Mouse (Mus musculus): ENCODE results near the gene Nip7. TPM values are rescaled to one million over a fixed set of nuclear protein-coding genes. Genes with fewer than 3 reads are reported as not detected.
"Not testable (repeated sequence)": the region's sequence is repeated elsewhere in the genome, so short reads cannot be mapped to it uniquely, and the experiment has no call there.

The Nip7 gene
- polyA plus RNA-seq, 2 experiments: 28.8 to 55.8 TPM

GRCm38 (mm10) chr8:107100635-107101034 is 44.0 kb downstream of the Nip7 start:
- no peak overlapping the region for H3K4me2 ChIP-seq (ENCODE audit: low read depth)
- H3K4me3 ChIP-seq (ENCODE audit: insufficient read depth in 1 of 2, low read depth in 2 of 2, low read length in 2 of 2): no peak overlapping the region
- no peak for DNase-seq (ENCODE audit: low read depth in 3 of 3, low spot score in 3 of 3)
- H3K9ac ChIP-seq (replicated peaks): no peak overlapping the region
- no peaks in the 10 kb centered on the region for H3K9me3 ChIP-seq (ENCODE audit: control insufficient read depth, low read length)
- 69% methylated on average over 2 of the region's 2 CpGs for WGBS (ENCODE audit: insufficient replicate concordance)
- H3K27ac ChIP-seq: no peak overlapping the region
- H3K4me1 ChIP-seq (replicated peaks; ENCODE audit: control insufficient read depth in 2 of 2, insufficient read depth in 2 of 2, low read length in 1 of 2): peaks cover 0 to 4% of the 10 kb centered on the region in 2 experiments; a peak in 2 of 4 replicates
- no peaks in the 10 kb centered on the region for H3K27me3 ChIP-seq (ENCODE audit: control insufficient read depth, insufficient read depth, low read length)
- no peaks in the 10 kb centered on the region for H3K36me3 ChIP-seq (replicated peaks; ENCODE audit: control insufficient read depth, insufficient read depth, low read depth)
- no peak for TF ChIP-seq CTCF (IDR thresholded peaks at IDR 0.05; ENCODE audit: low read depth)
- TF ChIP-seq EP300 (IDR thresholded peaks at IDR 0.05; ENCODE audit: low read depth): no peak
- no peak for ATAC-seq (ENCODE audit: insufficient read depth)

DNA sequence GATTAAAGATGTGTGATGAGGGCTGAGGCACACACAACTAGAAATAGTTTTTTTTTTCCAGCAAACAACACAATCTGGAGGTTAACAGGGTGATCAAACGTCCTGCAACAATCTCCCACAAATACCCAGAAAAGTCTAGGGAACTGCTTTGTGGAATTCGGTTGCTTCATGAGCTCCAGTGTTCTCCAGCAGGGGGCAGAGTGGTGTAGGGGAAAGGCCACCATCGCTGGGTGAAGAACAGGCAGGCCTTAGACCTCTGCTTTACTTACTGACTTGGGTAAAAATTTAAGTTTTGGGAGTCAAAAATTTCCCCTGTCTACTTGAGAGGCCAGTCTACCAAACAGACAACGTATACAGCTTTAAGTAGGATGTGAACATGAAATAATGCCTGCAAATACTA is 47.9 kb downstream of the Nip7 start:
- no peaks in the 10 kb centered on the region for H3K36me3 ChIP-seq (replicated peaks; ENCODE audit: control insufficient read depth, insufficient read depth, low read depth)
- DNase-seq (ENCODE audit: low read depth in 3 of 3, low spot score in 3 of 3): peak; percentile 35 to 42 (median 36)
- no peaks in the 10 kb centered on the region for H3K27me3 ChIP-seq (ENCODE audit: control insufficient read depth, insufficient read depth, low read length)
- H3K27ac ChIP-seq: no peak overlapping the region
- no peak overlapping the region for H3K9ac ChIP-seq (replicated peaks)
- H3K9me3 ChIP-seq (ENCODE audit: control insufficient read depth, low read length): no peaks in the 10 kb centered on the region
- no peak for ATAC-seq (ENCODE audit: insufficient read depth)
- 8% methylated on average over 4 of the region's 4 CpGs for WGBS (ENCODE audit: insufficient replicate concordance)
- no peak overlapping the region for H3K4me2 ChIP-seq (ENCODE audit: low read depth)
- no peak overlapping the region for H3K4me3 ChIP-seq (ENCODE audit: insufficient read depth in 1 of 2, low read depth in 2 of 2, low read length in 2 of 2)
- no peaks in the 10 kb centered on the region for H3K4me1 ChIP-seq (replicated peaks; ENCODE audit: control insufficient read depth in 2 of 2, insufficient read depth in 2 of 2, low read length in 1 of 2)
- TF ChIP-seq EP300 (IDR thresholded peaks at IDR 0.05; ENCODE audit: low read depth) (no peak), CTCF (IDR thresholded peaks at IDR 0.05; ENCODE audit: low read depth) (peak; percentile 87)

- H3K9ac ChIP-seq (replicated peaks); H3K27me3 ChIP-seq (ENCODE audit: control insufficient read depth, insufficient read depth, low read length); H3K9me3 ChIP-seq (ENCODE audit: control insufficient read depth, low read length); H3K36me3 ChIP-seq (replicated peaks; ENCODE audit: control insufficient read depth, insufficient read depth, low read depth); ATAC-seq (ENCODE audit: insufficient read depth); H3K4me2 ChIP-seq (ENCODE audit: low read depth); H3K4me1 ChIP-seq (replicated peaks; ENCODE audit: control insufficient read depth in 2 of 2, insufficient read depth in 2 of 2, low read length in 1 of 2); H3K4me3 ChIP-seq (ENCODE audit: insufficient read depth in 1 of 2, low read depth in 2 of 2, low read length in 2 of 2); H3K27ac ChIP-seq; DNase-seq (ENCODE audit: low read depth in 3 of 3, low spot score in 3 of 3): not testable (repeated sequence)
- WGBS (ENCODE audit: insufficient replicate concordance): 73% methylated on average over 5 of the region's 5 CpGs
These were observed 51.4 kb downstream of the Nip7 start for GRCm38 (mm10) chr8:107108089-107108488.

GRCm38 (mm10) chr8:107108978-107109720 is 52.5 kb downstream of the Nip7 start:
- DNase-seq (ENCODE audit: low read depth in 3 of 3, low spot score in 3 of 3): no peak
- WGBS (ENCODE audit: insufficient replicate concordance): 62% methylated on average over 23 of the region's 23 CpGs
- H3K9ac ChIP-seq (replicated peaks): no peak overlapping the region
- H3K27ac ChIP-seq: no peak overlapping the region
- 0 out of 2 replicates have a peak overlapping the region, but pooled peaks have one; percentile 18 for H3K4me2 ChIP-seq (ENCODE audit: low read depth)
- H3K9me3 ChIP-seq (ENCODE audit: control insufficient read depth, low read length): no peaks in the 10 kb centered on the region
- no peaks in the 10 kb centered on the region for H3K27me3 ChIP-seq (ENCODE audit: control insufficient read depth, insufficient read depth, low read length)
- no peak for ATAC-seq (ENCODE audit: insufficient read depth)
- H3K36me3 ChIP-seq (replicated peaks; ENCODE audit: control insufficient read depth, insufficient read depth, low read depth): no peaks in the 10 kb centered on the region
- TF ChIP-seq CTCF (IDR thresholded peaks at IDR 0.05; ENCODE audit: low read depth) (no peak), EP300 (IDR thresholded peaks at IDR 0.05; ENCODE audit: low read depth) (no peak)
- peak overlapping the region in 1 of 2 experiments; percentile 23; a peak in 2 of 4 replicates for H3K4me3 ChIP-seq (ENCODE audit: insufficient read depth in 1 of 2, low read depth in 2 of 2, low read length in 2 of 2)
- no peaks in the 10 kb centered on the region for H3K4me1 ChIP-seq (replicated peaks; ENCODE audit: control insufficient read depth in 2 of 2, insufficient read depth in 2 of 2, low read length in 1 of 2)

DNA sequence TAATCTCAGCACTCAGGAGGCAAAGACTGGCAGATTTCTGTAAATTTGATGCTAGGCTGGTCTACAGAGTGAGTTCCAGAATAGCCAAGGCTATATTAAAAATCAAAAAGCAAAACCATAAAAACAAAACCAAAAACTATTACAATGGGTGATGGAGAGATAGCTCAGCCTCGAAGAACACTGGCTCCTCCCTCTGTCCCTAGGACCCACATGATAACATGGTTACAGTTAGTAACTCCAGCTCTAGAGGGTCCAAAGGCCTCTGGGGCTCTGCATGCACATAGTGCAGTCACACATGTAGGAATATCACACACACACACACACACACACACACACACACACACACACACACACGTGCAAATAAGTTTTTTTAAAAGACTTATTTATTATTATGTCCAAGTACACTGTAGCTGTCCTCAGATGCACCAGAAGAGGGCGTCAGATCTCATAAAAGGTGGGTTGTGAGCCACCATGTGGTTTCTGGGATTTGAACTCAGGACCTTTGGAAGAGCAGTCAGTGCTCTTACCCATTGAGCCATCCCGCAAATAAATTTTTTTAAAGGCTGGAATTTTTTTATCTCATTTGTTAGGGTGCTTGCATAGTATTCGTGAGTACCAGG is 53.2 kb downstream of the Nip7 start:
- Histone ChIP-seq H3K9ac (replicated peaks) (no peak overlapping the region), H3K4me1 (replicated peaks; ENCODE audit: control insufficient read depth in 2 of 2, insufficient read depth in 2 of 2, low read length in 1 of 2) (peaks cover 0 to 6% of the 10 kb centered on the region in 2 experiments; a peak in 2 of 4 replicates), H3K4me3 (ENCODE audit: insufficient read depth in 1 of 2, low read depth in 2 of 2, low read length in 2 of 2) (no peak overlapping the region), H3K27me3 (ENCODE audit: control insufficient read depth, insufficient read depth, low read length) (no peaks in the 10 kb centered on the region), H3K4me2 (ENCODE audit: low read depth) (no peak overlapping the region), H3K27ac (no peak overlapping the region), H3K9me3 (ENCODE audit: control insufficient read depth, low read length) (no peaks in the 10 kb centered on the region), H3K36me3 (replicated peaks; ENCODE audit: control insufficient read depth, insufficient read depth, low read depth) (no peaks in the 10 kb centered on the region)
- TF ChIP-seq EP300 (IDR thresholded peaks at IDR 0.05; ENCODE audit: low read depth) (no peak), CTCF (IDR thresholded peaks at IDR 0.05; ENCODE audit: low read depth) (no peak)
- WGBS (ENCODE audit: insufficient replicate concordance): 58% methylated on average over 5 of the region's 5 CpGs
- DNase-seq (ENCODE audit: low read depth in 3 of 3, low spot score in 3 of 3): no peak
- ATAC-seq (ENCODE audit: insufficient read depth): no peak

Small RNA genes within 50 kb of the gene (microRNA-seq; reads per million reads assigned to microRNA genes)
- gene Mir7075: 2.5 reads per million

Other genes with a start within 250 kb of the Nip7 start
- gene Has3, start 186.6 kb upstream of the Nip7 start, polyA plus RNA-seq (2012; rRNA removed): 0.02 and 0.08 TPM in 2 replicates
- gene Has3, start 186.6 kb upstream of the Nip7 start, polyA plus RNA-seq (2014; fragmentation: Nextera tagmentation; extraction: Ambion mirVana): 0.04 TPM in 1 of 2 replicates, not detected in the other
- gene Utp4, start 163.2 kb upstream of the Nip7 start, polyA plus RNA-seq (2012; rRNA removed): 23.4 and 27.3 TPM in 2 replicates
- 35.1 and 35.3 TPM in 2 replicates for gene Utp4, start 163.2 kb upstream of the Nip7 start, polyA plus RNA-seq (2014; fragmentation: Nextera tagmentation; extraction: Ambion mirVana)
- 0.52 and 0.68 TPM in 2 replicates for gene Sntb2, start 121.1 kb upstream of the Nip7 start, polyA plus RNA-seq (2012; rRNA removed)
- gene Sntb2, start 121.1 kb upstream of the Nip7 start, polyA plus RNA-seq (2014; fragmentation: Nextera tagmentation; extraction: Ambion mirVana): 0.88 and 0.99 TPM in 2 replicates
- 9.0 and 12.1 TPM in 2 replicates for gene Vps4a, start 25.7 kb upstream of the Nip7 start, polyA plus RNA-seq (2012; rRNA removed)
- 22.8 and 22.9 TPM in 2 replicates for gene Vps4a, start 25.7 kb upstream of the Nip7 start, polyA plus RNA-seq (2014; fragmentation: Nextera tagmentation; extraction: Ambion mirVana)
- gene Pdf, start 8.3 kb upstream of the Nip7 start, polyA plus RNA-seq (2012; rRNA removed): 9.9 and 11.8 TPM in 2 replicates
- 8.4 and 9.9 TPM in 2 replicates for gene Pdf, start 8.3 kb upstream of the Nip7 start, polyA plus RNA-seq (2014; fragmentation: Nextera tagmentation; extraction: Ambion mirVana)
- gene Cog8, start 188 bp upstream of the Nip7 start, polyA plus RNA-seq (2012; rRNA removed): 12.2 and 14.8 TPM in 2 replicates
- gene Cog8, start 188 bp upstream of the Nip7 start, polyA plus RNA-seq (2014; fragmentation: Nextera tagmentation; extraction: Ambion mirVana): 16.8 and 18.6 TPM in 2 replicates
- 1.0 and 1.5 TPM in 2 replicates for gene Tmed6, start 8.8 kb downstream of the Nip7 start, polyA plus RNA-seq (2012; rRNA removed)
- 3.7 and 3.8 TPM in 2 replicates for gene Tmed6, start 8.8 kb downstream of the Nip7 start, polyA plus RNA-seq (2014; fragmentation: Nextera tagmentation; extraction: Ambion mirVana)
- 6.0 and 9.3 TPM in 2 replicates for gene Terf2, start 39.7 kb downstream of the Nip7 start, polyA plus RNA-seq (2012; rRNA removed)
- 4.4 and 5.3 TPM in 2 replicates for gene Terf2, start 39.7 kb downstream of the Nip7 start, polyA plus RNA-seq (2014; fragmentation: Nextera tagmentation; extraction: Ambion mirVana)
- gene Cyb5b, start 93.8 kb downstream of the Nip7 start, polyA plus RNA-seq (2012; rRNA removed): 14.1 and 21.1 TPM in 2 replicates
- gene Cyb5b, start 93.8 kb downstream of the Nip7 start, polyA plus RNA-seq (2014; fragmentation: Nextera tagmentation; extraction: Ambion mirVana): 25.4 and 25.6 TPM in 2 replicates
- gene Nfat5, start 236.6 kb downstream of the Nip7 start, polyA plus RNA-seq (2012; rRNA removed): 4.6 and 5.1 TPM in 2 replicates
- 0.66 and 0.76 TPM in 2 replicates for gene Nfat5, start 236.6 kb downstream of the Nip7 start, polyA plus RNA-seq (2014; fragmentation: Nextera tagmentation; extraction: Ambion mirVana)